Mouse (Mus musculus) erythroblast, embryonic 14.5 days (primary cell): Measurements from ENCODE around the gene Nfib. TPM values are rescaled to one million over a fixed set of nuclear protein-coding genes. Genes with fewer than 3 reads are reported as not detected.

ENCODE experiments used
- H3K27me3 ChIP-seq: 2 replicates; pipeline ENCODE4 v1.6.1; 2012; ENCODE audit warnings: inconsistent platforms; ENCODE audit not compliant: control insufficient read depth
- H3K36me3 ChIP-seq: 2 replicates; pipeline ENCODE4 v1.6.1; 2012; ENCODE audit warnings: mild to moderate bottlenecking, inconsistent platforms; ENCODE audit not compliant: control insufficient read depth
- H3K4me1 ChIP-seq: 2 replicates; pipeline ENCODE4 v1.6.1; 2012; ENCODE audit warnings: inconsistent platforms; ENCODE audit not compliant: control insufficient read depth
- H3K4me3 ChIP-seq: replicated peaks from 2 replicates; pipeline ENCODE3; 2012; ENCODE audit warnings: moderate library complexity, mild to moderate bottlenecking, inconsistent platforms
- H3K9me3 ChIP-seq: 2 replicates; pipeline ENCODE4 v1.6.1; 2012; ENCODE audit warnings: low read length, inconsistent platforms, mixed read lengths; ENCODE audit not compliant: control insufficient read depth
- GATA1 ChIP-seq: IDR thresholded peaks from 2 replicates; pipeline ENCODE4 v1.6.1; 2012; ENCODE audit warnings: low read length, inconsistent platforms, mixed read lengths
- TAL1 ChIP-seq: IDR thresholded peaks from 3 replicates; pipeline ENCODE4 v1.6.1; 2012; ENCODE audit warnings: low read length, inconsistent platforms, mixed read lengths
- polyA plus RNA-seq: library from polyadenylated mRNA; stranded (reverse); fragments of >175 nt; gene quantifications from 2 replicates; pipeline ENCODE4 v1.2.3, GENCODE M21; 2012

Gene Nfib
- polyA plus RNA-seq, 1 experiment, result not detected

DNA sequence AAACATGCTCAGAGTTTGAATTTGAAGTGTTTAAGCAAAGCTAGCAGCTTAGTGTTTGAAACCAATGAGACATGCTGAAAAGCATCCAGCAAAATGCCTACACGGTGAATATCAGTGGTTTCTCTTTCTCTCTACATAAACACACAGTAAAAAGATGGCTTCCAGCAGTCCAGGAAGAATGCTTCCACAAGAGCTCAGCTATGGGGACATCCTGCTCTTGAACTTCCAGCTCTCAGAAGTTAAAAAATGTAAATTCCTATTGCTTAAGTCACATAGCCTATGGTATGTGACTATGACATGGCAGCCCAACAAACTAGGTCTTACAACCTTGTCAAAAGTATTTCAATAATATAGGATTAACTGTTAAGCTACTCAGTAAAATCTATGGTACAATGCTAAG lies 261.5 kb downstream of the Nfib start:
- no peak for TF ChIP-seq TAL1
- no peak for TF ChIP-seq GATA1
- Histone ChIP-seq H3K36me3 (no peaks in the 10 kb centered on the region), H3K4me3 (no peak overlapping the region), H3K27me3 (no peaks in the 10 kb centered on the region), H3K9me3 (no peaks in the 10 kb centered on the region), H3K4me1 (no peaks in the 10 kb centered on the region)

DNA sequence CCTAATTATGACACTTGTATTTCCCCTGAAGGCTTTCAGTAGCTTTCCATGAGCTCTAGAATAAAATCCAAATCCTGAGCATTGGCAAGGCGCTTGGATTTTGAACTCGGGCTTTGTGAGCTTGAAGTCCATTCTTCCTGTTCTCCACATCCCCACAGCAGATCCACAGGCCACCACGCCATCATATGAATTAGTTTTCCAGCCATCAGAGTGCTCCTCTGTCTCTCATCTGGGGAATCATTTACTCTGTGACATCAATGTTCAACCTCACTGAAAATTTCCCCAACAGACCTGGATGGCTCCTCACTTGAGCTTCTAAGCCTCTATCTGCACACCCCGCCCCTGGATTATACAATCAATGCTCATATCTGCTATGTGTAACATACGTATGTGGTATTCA lies 262.1 kb downstream of the Nfib start:
- no peak for TF ChIP-seq GATA1
- TF ChIP-seq TAL1, result no peak
- no peaks in the 10 kb centered on the region for H3K27me3 ChIP-seq
- no peak overlapping the region for H3K4me3 ChIP-seq
- no peaks in the 10 kb centered on the region for H3K36me3 ChIP-seq
- no peaks in the 10 kb centered on the region for H3K4me1 ChIP-seq
- no peaks in the 10 kb centered on the region for H3K9me3 ChIP-seq

- Histone ChIP-seq H3K36me3 (no peaks in the 10 kb centered on the region), H3K4me3 (no peak overlapping the region), H3K9me3 (no peaks in the 10 kb centered on the region), H3K4me1 (no peaks in the 10 kb centered on the region), H3K27me3 (no peaks in the 10 kb centered on the region)
- no peak for TF ChIP-seq TAL1
- no peak for TF ChIP-seq GATA1
These were observed 262.5 kb downstream of the Nfib start for GRCm38 (mm10) chr4:82443003-82443402.

DNA sequence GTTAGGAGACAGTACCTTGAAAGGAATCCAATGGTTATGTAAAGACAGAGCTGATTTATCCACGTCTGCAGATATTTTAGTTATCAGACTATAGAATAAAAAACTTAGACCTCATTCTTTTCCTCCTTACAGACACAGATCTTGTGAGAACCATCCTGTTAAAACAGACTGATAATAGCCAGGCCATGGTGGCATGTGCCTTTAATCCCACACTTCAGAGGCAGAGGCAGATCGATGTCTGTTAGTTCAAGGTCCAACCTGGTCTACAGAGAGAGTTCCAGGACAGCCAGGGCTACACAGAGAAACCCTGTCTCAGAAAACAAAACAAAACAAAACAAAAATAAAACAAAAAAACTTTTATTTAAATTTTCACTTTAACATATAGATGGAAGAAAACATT lies 264.9 kb downstream of the Nfib start:
- Histone ChIP-seq H3K27me3 (no peaks in the 10 kb centered on the region), H3K9me3 (no peaks in the 10 kb centered on the region), H3K36me3 (no peaks in the 10 kb centered on the region), H3K4me1 (no peaks in the 10 kb centered on the region), H3K4me3 (no peak overlapping the region)
- no peak for TF ChIP-seq TAL1
- no peak for TF ChIP-seq GATA1

GRCm38 (mm10) chr4:82439813-82440212 lies 265.7 kb downstream of the Nfib start:
- TF ChIP-seq GATA1 (no peak), TAL1 (no peak)
- no peak overlapping the region for H3K4me3 ChIP-seq
- no peaks in the 10 kb centered on the region for H3K27me3 ChIP-seq
- H3K36me3 ChIP-seq, result no peaks in the 10 kb centered on the region
- H3K9me3 ChIP-seq, result no peaks in the 10 kb centered on the region
- no peaks in the 10 kb centered on the region for H3K4me1 ChIP-seq

GRCm38 (mm10) chr4:82438631-82439030 lies 266.9 kb downstream of the Nfib start:
- H3K9me3 ChIP-seq, result no peaks in the 10 kb centered on the region
- H3K27me3 ChIP-seq, result no peaks in the 10 kb centered on the region
- H3K36me3 ChIP-seq, result no peaks in the 10 kb centered on the region
- H3K4me3 ChIP-seq, result no peak overlapping the region
- TF ChIP-seq GATA1, result no peak
- H3K4me1 ChIP-seq, result no peaks in the 10 kb centered on the region

DNA sequence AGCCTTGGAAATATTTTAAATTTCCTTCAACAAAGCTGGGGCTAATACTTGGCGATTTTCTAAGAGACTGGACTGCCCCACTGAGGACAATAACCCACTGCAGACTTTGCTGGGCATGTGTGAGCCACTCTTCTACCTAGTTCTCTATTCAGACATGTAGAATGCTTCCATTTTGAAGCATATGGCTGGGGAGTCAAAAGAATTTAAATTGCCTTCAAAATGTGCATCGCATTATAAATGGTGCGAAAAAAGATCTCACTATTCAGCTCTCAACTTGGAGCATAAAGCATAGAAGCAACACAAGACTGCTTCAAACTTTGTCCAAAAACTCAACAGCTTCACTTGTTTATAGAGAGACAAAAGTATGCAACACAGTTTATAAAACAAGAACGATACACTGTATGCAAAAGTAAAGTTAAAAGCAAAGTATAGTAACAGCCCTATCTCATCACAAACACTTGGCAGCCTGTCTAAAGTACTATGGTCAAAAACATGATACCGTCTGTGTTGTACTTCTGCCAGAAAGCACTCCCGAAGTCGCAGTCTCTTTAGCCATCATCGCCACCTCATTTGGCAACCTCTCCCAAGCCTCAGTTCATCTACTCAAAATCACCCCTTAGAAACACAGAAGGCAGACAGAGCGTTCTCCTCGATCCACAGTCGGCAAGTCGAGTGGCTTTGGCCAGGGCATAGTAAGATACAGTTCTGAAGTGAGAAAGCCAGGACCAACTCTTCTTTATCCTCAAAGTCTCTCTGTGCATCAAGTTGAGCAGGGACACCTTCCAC lies 267.8 kb downstream of the Nfib start:
- no peak for TF ChIP-seq GATA1
- TF ChIP-seq TAL1, result no peak
- no peaks in the 10 kb centered on the region for H3K36me3 ChIP-seq
- no peak overlapping the region for H3K4me3 ChIP-seq
- no peaks in the 10 kb centered on the region for H3K4me1 ChIP-seq
- H3K9me3 ChIP-seq, result no peaks in the 10 kb centered on the region
- H3K27me3 ChIP-seq, result no peaks in the 10 kb centered on the region

DNA sequence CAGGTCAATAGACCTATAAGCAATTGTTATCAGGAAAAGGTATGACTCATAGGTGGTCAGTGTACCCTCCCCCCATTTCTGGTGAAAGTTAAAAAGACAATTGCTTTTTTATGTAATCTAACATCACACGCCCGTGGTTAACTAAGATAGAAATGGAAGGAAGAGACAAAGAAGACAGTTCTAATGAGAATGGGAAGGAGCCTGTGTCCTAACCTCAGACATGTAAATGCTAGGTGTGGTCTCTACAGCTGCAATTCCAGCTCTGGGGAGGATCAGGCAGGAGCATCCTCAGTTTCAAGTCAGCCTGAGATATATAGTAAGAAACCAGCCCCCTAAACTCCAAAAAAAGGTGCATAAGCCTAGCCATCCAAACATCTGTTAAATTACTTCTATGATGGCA lies 268.9 kb downstream of the Nfib start:
- H3K27me3 ChIP-seq, result no peaks in the 10 kb centered on the region
- H3K36me3 ChIP-seq, result no peaks in the 10 kb centered on the region
- no peak for TF ChIP-seq GATA1
- no peak for TF ChIP-seq TAL1
- no peaks in the 10 kb centered on the region for H3K4me1 ChIP-seq
- no peaks in the 10 kb centered on the region for H3K9me3 ChIP-seq
- no peak overlapping the region for H3K4me3 ChIP-seq

DNA sequence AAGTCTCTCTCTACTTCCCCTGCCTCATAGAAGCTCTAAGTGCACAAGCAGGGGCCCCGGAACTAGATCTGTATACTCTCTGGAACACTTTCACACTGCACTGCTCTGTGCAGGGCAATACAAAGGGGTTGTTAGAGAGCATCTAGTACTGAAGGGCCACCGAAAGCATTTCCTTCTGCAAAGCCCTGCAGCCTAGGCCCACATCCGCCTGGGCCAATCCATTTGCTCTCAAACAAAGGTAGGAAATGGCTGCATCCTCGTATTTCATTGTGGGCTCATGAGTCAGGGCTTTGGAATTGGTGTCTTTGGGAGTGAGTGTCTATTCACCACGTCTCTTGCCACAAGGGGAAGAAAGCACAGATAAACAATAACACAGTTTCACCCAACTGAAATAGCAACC lies 269.8 kb downstream of the Nfib start:
- Histone ChIP-seq H3K9me3 (no peaks in the 10 kb centered on the region), H3K36me3 (no peaks in the 10 kb centered on the region), H3K4me3 (no peak overlapping the region), H3K4me1 (no peaks in the 10 kb centered on the region), H3K27me3 (no peaks in the 10 kb centered on the region)
- TF ChIP-seq TAL1 (no peak), GATA1 (no peak)
